Mouse (Mus musculus) heart, postnatal 10 days (tissue): Measurements from ENCODE around the gene Cltb. TPM values are rescaled to one million over a fixed set of nuclear protein-coding genes. Genes with fewer than 3 reads are reported as not detected.

Experiments used
- DNase-seq, 2 experiments: peaks; one replicate each; pipeline ENCODE4 v3.0.0; 2021
- intact Hi-C: fragments of 180-260 bp; cut with DNase I; formaldehyde crosslinking; loops from one replicate; pipeline ENCODE4 v1.15.1; 2025
- total RNA-seq, 2 experiments: library from RNA; stranded (reverse); gene quantifications; 2 replicates each; pipeline ENCODE4 v1.2.3; 2021

Cltb gene
- total RNA-seq, 2 experiments from 2014 or later, result 99.4 to 103 TPM

- intact Hi-C loops, result no loop called here
- DNase-seq, result no peak
Measured at GRCm38 (mm10) chr13:54596870-54597269, 14.3 kb downstream of the Cltb start.

- DNase-seq, result peak; percentile 45 to 60
- intact Hi-C loops, result no loop called here
Measured at GRCm38 (mm10) chr13:54596107-54596690, 14.9 kb downstream of the Cltb start.

- DNase-seq, result no peak
- intact Hi-C loops, result no loop called here
Measured at GRCm38 (mm10) chr13:54593617-54594016, 17.5 kb downstream of the Cltb start.

GRCm38 (mm10) chr13:54591776-54592356 is 19.3 kb downstream of the Cltb start:
- intact Hi-C loops, result no loop called here
- DNase-seq, result no peak

GRCm38 (mm10) chr13:54589996-54590951 is 20.9 kb downstream of the Cltb start, which contains the start of the genes Nop16 and Higd2a:
Gene Nop16, minus strand, starts transcription at chr13:54590090.
Gene Higd2a, plus strand, starts transcription at chr13:54590207.
- intact Hi-C loops, result no loop called here
- peak; percentile 98 to 99 for DNase-seq

- no peak for DNase-seq
- intact Hi-C loops, result no loop called here
Measured at GRCm38 (mm10) chr13:54589414-54589995, 21.6 kb downstream of the Cltb start.

- intact Hi-C loops, result no loop called here
- no peak for DNase-seq
Measured at GRCm38 (mm10) chr13:54585831-54586230, 25.3 kb downstream of the Cltb start.

DNA sequence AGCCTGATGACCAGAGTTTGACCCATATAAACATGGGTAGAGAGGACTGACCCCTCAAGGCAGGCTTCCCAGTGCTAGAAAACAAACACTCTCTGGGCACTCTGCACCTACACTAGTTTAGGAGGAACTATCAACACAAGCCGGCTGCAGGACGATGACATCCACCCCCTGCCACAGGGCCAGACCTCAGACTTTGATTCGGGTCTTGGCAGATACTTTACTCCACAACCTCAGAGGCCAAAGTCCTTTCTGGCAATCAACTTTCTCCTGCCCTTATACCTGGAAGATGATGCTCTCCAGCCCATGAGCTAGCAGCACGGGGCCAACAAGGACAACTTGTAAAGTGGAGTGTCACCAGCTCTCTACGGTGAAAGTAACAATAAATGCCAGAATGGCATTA is 28.3 kb downstream of the Cltb start:
- intact Hi-C loops, result no loop called here
- DNase-seq, result no peak

GRCm38 (mm10) chr13:54582126-54582525 is 29.0 kb downstream of the Cltb start:
- intact Hi-C loops, result no loop called here
- DNase-seq, result no peak

GRCm38 (mm10) chr13:54581385-54581784 is 29.8 kb downstream of the Cltb start:
- intact Hi-C loops, result no loop called here
- DNase-seq, result no peak

DNA sequence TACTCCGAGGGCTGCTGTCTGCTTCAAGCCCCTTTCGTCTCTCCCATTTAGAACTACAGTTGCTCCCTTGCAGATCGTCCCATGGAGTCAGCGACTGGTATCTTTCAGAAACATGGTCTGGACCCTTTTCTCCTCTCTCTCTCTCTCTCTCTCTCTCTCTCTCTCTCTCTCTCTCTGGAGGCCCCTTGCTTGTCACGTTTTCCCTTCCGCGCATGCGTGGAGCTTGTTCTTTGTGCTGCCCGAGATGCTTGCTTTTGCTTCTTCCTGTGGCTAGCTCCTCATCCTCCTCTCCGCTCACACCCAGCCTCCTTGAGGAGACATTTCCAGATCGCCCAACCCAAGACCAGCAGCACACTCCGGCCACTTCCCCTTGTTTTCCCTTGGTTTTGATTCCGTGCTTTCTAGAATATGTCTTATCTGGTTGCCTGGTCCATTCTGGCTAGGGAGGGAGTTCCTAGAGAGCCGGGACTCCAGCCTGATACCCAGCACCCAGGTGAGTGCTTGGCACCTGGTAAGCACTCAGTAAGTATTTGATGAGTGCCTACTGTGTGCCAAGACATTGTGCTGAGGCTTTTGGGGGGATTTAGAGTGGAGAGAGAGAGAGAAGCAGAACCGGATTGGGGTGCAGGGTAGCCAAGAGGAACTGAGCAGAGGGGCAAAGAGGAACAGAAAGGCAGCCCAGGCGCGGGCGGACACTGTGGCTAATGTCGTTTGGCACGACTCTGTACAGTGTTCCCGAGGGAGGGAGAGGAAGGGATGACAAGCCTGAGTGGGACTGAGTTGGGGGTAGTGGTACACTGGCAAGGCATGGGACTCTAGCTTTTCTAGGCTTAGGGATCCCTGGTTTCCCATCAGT is 33.3 kb downstream of the Cltb start:
- intact Hi-C loops, result loop anchor here (5.0 kb wide), 1 partner anchor 44 kb away; the partner anchor contains the start of gene Faf2
- DNase-seq, result no peak

DNA sequence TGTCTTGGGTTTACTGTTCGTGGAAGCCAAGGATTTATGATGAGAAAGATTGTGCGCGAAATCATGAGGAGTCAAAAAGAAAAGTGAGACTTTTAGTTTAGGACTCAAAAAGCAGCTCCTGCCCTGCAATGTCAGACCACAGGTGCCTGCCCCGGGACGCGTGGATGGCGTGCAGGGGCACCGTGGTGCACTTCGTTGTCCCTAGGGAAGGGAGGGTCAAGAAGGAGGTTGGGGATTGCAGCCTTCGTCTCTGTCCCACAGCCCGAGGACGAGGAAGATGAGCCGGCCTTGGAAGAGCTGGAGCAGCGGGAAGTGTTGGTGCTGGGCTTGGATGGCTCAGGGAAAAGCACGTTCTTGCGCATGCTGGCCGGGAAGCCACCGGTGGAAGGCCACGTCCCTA is 35.7 kb downstream of the Cltb start:
- intact Hi-C loops, result loop anchor here (5.0 kb wide), 1 partner anchor 47 kb away; the partner anchor contains the start of gene Faf2
- DNase-seq, result no peak

GRCm38 (mm10) chr13:54574854-54575481 is 36.2 kb downstream of the Cltb start, which contains the start of gene Arl10:
Gene Arl10, plus strand, starts transcription at chr13:54575015.
- intact Hi-C loops, result loop anchor here (5.0 kb wide), 1 partner anchor 47 kb away; the partner anchor contains the start of gene Faf2

GRCm38 (mm10) chr13:54572621-54573020 is 38.5 kb downstream of the Cltb start:
- no peak for DNase-seq
- intact Hi-C loops, result no loop called here

More at GRCm38 (mm10) chr13:54574854-54575481, 36.2 kb downstream of the Cltb start, which contains the start of gene Arl10:
- DNase-seq, result peak; percentile 84 to 86

DNA sequence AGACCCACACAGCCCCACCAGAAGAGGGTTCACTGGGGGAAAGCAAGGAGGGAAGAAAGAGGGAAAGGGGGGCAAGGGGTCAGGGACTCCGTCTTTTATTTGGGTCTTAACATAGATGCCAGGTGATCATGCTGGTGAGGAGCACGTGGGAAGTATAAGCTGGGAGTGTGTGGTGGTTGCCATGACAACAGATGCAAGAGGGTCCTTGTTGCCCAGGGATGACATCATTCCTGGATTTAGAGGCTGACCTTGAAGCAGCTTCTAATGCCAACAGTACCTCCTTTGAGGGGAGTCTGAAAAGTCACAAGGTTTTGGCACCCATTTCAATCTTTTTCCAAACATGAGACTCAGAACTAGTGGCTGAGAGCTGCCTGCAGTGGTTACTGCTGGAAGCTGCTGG is 39.5 kb downstream of the Cltb start:
- DNase-seq, result no peak
- intact Hi-C loops, result no loop called here

GRCm38 (mm10) chr13:54570736-54571135 is 40.4 kb downstream of the Cltb start:
- intact Hi-C loops, result no loop called here
- DNase-seq, result no peak

DNA sequence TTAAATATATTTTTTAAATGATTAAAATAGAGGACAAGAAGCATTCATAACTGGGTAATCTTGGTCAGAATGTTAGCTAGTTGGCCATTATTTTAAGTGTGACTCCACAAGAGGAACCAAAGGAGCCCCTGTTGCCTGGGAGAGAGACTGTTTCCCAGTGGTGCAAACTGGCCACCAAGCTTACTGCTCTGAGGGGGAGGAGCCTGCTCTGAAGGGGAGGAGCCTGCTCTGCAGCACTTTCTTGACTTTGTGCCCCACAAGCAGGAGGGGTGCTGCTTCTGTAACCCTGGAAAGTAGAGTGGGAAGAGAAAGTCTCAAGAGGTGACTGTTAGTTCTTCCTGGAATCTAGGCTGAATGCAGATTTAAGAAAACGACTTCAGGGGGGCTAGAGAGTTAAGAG is 41.9 kb downstream of the Cltb start:
- no peak for DNase-seq
- intact Hi-C loops, result no loop called here

DNA sequence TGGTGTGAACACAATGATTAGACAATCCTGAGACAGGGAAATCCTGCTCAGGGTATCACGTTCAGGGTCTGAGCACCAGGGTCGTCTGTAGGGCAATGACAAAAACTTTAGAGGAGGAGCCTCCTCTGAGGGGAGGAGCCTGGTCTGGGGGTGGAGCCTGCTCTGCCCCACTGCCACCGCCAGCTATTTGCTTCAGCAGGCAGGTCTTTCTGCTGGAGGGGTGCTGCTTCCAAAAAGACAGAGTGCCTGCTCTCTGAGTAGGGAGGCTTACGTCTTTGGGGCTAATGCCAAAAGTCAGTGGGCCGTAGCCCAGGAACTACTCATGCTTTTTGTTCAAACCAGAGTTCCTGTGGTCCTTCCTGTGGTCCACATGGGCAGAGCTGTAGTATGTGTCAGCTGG is 42.8 kb downstream of the Cltb start:
- intact Hi-C loops, result no loop called here
- DNase-seq, result no peak
